Mouse (Mus musculus) CD4-positive helper T cell, adult 2 months (primary cell): ENCODE results near the gene Errfi1.

Experiments
- DNase-seq: peaks from one replicate; pipeline ENCODE4 v3.0.0-alpha.2; 2012; ENCODE audit warnings: low read depth, missing footprints, low spot score

The Errfi1 gene

DNA sequence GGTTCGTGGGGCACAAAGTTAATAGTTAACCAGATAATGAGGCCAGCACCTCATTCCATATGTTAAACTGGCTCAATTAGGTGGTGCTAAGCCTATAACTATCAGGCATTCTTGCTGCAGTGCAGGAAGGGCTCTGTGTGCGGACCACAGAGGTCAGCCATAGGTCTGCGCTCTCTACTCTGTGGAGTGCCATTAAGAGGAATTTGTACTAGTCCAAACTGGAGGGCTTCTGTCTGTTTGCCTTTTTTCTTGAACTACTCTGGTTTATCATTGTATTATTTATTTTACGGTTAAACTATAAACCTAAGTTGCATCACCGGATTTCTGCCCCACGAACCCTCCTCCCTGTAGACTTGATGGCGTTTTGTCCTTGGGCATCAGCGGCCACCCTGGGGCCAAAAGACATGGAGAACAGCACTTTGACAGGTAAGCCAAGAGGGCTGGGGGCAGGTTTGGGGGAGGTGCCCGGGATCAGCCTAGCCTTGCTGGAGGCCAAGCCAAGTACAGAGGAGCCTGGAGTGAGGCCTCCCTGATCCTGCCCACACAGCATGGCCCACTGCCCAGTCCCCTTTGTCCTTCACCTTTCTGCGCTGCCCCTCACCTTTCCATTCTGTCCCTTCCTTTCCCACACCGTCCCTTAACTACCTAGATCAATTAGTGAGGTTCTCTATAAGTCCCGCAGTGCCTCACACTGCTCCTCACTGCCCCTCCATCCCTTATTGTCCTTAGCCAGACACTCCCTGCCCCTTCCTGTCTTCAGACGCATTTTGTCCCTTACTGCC, at the start of gene Errfi1:
Gene Errfi1, plus strand, starts transcription at position 240 of the 782 bp plus-strand sequence.
- DNase-seq = no peak

DNA sequence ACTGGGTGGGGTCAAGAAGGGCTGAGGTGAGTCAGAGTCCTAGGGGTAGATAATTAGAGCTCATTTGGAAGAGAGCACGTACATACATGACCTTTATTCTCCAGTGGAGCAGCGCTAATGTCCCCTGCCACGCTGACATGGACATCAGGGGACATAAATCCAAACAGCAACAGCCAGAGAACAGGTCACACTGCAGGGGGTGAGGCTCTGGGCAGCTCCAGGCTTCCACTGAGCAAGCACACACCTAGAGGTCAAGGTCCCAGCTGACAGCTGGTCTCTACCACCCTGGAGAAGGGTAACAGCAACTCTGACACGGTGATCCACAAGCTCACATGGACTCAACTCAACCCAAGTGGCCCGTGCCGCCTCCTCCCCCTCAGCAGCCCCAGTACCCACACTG, 49.5 kb upstream of the Errfi1 start:
- DNase-seq = no peak

DNA sequence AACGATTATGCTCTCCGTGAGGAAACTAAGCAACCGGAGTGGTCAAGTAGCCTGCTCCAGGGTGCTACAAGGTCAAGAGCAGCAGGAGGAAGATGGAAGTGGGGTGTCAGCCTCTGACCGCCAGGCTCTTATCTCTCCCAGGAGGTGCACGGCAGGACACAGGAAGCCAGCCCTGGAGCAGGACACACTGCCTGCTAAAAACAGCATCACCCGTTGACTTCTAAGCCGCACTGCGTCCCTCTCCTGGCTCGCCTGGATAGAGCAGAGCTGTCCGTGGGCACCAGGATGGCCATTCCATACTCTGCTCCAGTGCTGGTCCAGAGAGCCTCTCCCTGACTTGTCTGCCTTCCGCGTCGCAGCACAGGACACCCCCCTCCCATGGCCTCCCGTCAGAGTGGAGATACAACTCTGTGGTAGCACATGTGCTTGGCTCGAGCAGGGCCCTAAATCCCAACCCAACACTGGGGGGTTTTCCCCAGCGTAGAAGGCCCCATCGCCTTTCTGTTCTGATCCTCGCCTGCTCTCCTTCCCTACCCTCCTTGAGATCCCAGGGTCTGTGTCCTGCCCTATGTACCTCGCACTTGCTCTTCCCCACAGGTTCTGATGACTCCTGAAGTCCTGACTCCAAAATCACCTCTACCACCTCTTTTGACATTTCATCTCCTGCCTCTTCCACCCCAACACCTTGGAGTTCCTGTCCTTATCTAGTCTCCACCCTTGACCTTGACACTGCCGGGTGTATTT, 45.8 kb upstream of the Errfi1 start:
- DNase-seq = no peak

DNA sequence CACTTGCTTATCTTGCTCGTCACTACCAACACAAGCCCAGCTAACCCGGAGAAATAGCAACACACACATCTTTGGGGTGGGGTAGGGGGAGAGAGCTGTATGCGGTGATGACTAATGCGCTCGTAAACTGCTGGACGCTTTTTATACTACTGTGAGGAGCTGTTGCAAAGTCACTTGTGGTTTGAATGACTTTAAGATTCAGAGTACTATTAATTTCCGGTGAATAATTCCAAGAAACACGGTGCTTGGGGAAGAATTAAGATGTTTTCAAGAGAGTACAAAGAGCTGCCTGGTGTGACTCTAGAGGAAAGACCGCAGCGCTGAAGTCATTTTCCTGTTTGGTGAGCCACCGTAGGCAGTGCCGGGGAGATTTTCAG, 45.3 kb upstream of the Errfi1 start:
- peak; percentile 80 for DNase-seq

DNA sequence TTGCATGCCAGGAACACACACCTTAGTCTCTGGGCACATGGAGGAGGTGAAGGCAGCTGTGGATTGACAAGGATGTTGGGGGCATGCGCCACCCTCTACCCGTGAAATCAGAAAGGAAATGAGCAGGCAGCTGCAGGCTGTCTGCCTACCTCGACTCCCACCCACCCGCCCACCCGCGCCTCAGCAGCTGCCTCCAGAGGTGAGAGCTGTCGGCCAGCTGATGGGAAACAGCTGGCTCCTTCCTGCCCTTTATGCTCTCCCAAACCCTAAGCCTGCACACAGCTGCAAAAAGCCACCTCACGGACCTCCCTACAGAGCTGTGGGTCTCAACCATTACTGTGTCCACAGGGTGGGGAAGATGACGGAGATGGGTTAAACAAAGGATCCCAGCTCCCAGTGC, 44.4 kb upstream of the Errfi1 start:
- peak; percentile 36 for DNase-seq

DNA sequence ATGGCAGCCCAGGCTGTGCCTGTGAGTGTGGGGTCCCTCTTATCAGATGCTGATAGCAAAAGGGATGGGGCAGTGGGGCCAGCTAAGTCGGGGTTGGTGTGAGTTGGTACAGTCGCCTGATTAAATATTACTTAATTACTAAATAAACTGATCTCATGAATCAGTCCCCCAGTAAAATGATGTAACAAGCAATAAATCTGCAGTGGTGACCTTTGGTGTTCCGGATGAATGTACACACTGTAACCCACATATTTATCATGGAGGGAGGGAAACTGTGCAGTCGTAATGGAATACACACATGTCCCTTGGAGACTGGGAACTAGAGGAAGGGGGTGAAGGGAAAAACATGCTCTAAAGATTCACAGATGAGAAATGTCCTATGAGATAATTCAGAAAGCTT, 38.6 kb upstream of the Errfi1 start:
- DNase-seq = no peak

DNA sequence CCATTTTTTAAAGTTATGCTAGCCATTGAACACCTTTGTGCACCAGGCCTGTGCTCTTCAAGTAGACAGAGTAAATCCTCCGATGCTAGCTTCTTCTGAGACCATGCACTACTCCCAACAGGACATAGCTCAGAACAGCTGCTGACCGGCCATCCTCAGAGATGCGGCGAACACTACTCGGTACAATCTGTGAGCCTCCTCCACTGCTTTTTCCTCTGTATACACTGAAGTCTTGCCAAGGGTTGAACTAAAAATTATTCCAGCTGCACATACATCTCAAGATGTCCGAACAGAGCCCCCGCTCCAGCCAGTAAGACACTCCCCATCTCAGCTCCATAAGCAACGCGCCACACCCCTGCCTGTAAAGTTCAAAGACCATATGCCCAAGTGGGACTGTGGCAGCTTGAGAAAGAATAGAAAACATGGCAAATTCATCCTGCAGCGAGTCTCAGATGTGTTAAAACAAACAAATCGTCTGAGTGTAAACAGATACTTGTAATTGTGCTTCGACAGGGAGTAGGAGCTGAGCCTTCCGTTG, 37.2 kb upstream of the Errfi1 start:
- DNase-seq = no peak

DNA sequence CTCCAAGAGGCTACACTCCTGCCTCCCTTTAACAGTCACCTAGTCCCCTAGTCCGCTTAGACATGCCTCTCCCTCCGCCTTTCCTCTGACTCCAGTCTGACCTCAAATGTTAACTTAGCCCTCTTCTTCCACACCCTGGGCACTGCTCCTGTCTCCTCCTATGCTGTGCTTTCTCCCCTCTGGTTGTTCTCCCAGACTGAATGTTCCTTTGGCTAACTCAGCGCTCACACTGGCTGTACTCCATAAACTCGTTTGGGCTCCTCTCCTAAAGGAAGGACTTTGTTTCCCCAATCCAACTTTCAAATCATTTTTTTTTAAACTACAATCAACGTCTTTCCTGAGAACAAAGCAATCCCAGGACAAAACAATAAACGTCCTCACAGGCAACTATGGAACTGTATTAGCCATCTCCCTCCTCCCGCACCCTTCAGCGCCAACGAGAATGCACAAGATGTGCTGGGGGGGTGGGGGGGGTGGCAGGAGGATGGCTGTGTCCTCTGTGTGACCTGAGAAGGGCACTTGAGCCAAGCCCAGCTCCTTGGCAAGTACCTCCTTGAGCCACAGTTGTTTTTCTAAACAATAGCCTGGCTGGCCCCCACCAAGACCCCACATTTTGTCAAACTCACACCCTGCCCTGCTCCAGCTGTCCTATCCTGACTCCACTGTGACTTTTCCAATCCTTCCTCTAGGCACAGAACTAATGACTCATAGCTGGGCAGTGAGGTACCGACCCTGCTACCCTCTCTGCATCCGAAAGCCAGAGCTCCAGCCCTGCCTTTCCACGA, 34.4 kb upstream of the Errfi1 start:
- no peak for DNase-seq

DNA sequence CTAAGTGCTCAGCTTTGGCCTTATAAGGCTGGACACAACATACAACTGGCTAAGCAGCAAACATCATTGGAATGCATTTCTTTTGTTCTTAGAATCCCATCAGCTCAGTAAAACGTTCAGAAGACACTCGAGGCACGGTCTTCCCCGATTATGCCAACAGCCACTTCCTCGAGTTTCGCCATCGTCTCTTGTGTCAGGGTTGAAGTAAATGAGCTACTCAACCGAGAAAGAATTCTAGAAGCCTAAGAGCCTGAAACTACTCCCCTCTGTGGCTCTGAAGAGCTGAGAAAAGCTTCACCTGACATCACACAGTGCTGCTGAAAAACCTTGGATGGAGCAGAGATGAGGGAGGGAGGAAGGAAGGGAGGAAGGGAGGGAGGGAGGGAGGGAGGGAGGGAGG, 32.3 kb upstream of the Errfi1 start:
- no peak for DNase-seq

DNA sequence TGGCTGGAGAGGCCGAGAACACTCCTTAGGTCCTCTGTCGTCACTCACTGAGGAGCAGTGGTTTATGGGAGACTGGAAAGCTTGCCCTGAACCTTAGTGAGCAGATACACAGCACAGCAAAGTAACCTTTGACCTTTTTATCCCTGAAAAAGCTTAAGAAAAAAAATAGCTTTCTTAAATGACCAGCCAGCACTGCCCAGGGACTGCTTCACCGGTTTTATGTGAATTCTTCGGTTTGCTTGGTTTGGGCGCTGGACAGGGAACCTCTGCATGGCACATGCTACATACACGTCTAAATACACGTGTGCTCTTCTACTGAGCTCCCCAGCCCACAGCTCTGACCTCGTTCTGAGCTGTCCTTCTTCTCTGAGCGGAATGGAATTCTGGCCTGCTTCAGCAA, 31.1 kb upstream of the Errfi1 start:
- DNase-seq = no peak

DNA sequence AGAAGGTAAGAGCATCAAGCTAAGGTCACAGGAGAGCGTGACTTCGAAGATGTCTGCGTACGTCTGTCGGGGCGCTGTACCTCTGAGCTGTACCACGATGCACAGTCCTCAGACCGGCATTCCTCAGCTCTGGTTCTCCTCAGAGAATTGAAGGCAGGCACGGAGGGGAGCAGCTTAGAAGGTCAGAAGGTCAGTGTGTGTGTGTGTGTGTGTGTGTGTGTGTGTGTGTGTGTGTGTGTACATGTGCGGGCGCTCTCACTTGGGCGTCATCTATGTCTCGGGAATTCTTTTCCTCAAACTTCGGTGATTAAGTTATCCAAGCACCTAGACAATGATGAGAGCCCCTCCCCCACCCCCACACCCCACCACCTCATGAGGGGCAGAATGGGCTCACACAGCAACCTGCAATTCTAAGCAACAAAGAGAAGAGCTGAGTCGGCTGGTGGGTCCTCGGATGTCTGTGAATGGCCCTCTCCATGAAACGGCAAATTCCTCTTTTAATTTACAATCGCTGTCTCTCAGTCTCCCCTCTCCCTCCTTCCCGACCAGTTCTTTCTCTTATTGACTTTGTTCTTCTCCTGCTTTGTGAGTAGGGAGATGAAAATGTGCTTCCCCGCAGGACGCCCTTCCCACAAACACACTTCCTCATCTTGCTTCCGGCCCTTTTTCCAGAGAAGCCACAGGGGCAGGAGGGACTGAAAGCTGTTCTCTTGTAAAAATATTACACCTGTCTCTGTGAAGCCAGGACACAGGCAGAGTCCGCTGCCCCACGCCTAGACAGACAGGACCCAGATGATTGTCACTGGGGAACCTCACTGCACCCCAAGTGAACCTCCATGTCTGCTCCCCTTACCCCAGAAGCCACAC, 29.9 kb upstream of the Errfi1 start:
- no peak for DNase-seq

DNA sequence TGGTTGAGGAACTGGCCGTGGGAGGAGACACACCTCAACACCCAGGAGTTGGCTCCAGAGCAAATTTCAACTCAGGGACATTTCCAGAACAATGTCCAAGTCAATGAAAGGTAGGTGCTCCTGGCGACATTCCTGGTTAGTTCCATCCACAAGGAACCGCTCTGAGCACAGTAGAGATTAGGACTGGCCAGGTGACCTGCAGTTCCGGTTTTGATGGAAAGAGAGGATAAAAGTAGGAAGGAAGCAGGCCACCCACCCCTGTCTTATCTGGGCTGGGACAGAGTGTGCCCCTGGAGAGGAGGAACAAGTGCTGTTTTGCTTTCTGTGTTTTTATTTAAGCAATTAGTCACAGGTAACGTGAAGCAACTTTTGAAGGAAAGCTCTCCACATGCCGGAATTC, 28.8 kb upstream of the Errfi1 start:
- no peak for DNase-seq

DNA sequence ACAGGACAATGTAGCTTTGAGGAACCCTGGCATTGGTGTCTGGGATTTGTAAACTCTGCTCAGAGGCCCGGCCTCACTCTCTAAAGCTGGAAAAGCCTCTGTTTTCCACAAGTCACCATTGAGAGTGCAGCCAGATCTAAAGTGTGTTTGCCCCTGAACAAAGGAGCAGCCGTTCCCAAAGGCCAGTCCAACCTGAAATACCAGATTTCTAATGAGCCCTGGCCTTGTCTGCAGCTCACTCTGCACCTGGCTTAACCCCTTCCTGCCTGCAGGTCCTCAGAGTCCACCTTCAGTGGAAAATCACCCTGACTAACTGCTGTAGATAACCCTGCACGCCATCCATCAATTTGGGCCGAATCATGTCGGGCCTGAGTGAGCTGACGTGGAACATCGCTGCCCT, 28.2 kb upstream of the Errfi1 start:
- DNase-seq = no peak

DNA sequence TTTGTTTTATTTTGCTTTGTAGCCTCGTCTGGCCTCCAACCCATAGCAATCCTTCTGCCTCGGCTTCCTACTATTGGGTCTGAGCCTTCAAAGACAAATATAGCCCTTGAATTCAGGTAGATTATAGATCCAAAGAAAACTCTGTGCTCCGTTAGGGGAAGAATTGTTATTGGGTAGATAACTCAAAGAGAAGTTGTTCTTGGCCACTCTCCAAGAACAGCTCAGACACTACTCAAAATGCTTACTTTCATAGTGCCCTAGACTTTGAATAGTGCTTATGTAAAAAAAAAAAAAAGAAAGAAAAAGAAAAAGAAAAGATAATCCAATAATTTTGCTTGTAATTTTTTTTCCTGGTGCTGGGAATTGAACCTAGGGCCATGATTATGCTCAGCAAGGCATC, 22.4 kb upstream of the Errfi1 start:
- no peak for DNase-seq

DNA sequence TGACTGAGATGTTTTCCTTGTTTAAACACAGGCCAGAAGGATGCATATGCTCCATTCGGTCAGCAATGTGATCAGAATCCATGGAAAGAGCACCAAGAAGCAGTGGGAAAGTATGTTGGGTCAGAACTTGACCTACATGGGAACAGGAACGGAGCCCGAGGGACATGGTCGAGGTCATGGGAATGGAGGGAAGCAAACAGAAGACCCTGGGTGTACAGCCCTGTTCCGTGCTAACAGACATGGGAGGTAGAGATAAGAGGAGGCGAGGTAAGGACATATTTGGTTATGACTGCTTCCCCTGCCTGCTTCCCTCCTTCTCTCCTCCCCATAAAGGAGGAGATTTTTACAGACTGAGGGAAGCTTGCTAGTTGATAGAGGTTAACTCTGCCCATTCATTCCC, 21.8 kb upstream of the Errfi1 start:
- DNase-seq = no peak

DNA sequence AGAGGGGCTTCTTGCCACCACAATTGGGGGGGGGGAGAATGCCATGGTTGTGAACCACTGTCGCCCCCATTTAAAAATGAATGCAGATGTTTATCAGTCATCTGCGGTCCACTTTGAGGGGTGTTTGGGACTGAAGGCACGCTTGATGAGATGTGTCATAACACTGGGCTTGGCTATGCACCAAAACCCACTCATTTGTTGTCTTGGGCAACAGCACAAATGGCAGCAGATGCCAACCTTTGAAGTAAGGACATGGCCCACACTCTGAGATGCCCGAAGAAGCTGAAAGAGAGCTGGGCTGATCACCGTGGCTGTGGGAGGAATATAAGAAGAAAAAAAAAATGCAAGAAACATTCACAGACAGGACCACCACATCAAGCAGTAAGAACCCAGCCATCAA, 18.6 kb upstream of the Errfi1 start:
- DNase-seq = no peak

DNA sequence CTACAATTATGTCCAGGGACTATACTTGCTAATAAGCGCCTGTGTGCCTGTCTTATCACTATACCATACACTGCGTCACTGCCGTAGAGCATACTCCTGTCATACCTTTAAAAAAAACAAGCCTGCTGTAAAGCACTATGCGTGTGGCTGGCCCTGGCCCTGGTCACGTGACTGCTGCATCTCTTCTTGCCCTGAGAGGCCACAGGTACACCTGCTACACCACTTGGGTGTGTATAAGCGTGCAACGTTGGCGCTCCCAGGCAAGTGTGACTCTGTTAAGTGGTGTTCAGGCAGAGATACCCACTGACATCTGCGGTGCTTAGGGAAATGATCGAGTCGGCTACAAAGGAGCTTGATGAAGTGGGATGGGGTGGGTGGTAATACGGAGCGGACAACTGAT, 17.5 kb upstream of the Errfi1 start:
- no peak for DNase-seq

DNA sequence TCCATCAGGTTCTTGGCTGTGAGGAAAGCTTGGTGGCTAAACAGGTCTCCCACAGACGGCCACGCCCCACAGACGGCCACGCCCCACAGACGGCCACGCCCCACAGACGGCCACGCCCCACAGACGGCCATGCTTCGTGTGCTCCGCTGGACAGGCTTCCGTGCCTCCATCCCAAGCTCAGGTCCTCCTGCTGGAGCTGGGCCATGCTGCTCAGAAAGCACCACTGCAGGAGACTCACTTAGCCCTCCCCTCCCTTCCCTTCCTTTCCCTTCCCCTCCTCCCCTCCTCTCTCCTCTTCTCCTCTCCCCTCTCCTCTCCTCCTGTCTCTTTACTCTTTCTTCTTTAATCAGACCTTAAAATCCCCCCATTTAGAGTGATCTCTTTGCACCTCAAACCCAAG, 16.8 kb upstream of the Errfi1 start:
- no peak for DNase-seq

DNA sequence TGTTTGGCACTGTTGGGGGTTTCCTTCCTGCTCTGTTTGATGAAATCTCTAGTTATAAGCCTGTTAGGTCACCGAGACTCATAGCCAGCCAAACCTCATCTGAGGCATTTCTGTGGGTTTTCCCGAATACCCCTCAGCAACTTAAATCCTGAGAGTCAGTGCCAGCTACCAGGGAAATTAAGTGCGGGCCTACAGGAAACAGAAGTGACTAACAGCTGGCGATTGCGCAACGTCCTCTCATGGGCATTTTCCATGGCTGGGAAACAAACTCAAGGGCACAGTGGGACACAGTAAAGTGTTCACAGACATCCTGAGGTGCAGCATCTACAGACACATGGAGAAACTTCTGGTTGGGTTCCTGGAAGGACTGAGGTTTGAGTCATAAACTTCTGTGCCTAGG, 16.3 kb upstream of the Errfi1 start:
- no peak for DNase-seq

DNA sequence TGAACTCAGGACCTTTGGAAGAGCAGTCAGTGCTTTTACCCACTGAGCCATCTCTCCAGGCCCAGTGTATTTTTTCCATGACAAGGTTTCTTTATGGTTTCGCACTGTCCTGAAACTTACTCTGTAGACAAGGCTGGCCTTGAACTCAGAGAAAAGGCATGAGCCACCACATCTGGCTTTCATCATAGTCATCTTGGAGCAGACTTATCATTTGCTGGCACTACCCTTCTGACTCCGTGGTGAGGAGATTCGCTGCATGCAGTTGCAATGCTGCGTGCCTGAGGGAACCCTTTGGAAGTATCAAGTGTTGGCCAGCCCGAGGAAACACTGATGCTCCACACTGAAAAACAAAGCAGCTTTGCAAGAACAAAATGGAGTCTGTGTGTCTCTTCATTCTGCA, 11.7 kb upstream of the Errfi1 start:
- no peak for DNase-seq

DNA sequence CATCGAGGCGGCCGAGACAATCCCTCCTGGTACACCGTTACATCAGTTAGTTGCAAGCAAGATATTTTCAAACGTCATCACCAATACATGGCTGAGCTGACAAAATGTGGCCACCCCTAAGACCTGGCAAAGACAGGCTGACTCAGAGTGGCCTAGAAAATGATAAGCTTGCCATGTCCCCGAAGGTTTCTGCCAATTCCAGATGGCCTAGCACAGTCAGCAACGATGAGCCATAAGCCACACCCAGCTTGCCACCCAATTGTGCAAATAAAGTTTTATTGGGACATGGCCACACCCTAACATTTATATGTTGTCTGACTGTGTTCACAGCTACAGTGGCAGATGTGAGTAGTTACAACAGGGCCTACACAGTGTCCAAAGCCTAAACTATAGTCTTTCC, 10.5 kb upstream of the Errfi1 start:
- no peak for DNase-seq
